Mouse (Mus musculus): Measurements from ENCODE around the gene Trem2.
"Not testable (repeated sequence)": the region's sequence is repeated elsewhere in the genome, so short reads cannot be mapped to it uniquely, and the experiment has no call there.

The Trem2 gene

DNA sequence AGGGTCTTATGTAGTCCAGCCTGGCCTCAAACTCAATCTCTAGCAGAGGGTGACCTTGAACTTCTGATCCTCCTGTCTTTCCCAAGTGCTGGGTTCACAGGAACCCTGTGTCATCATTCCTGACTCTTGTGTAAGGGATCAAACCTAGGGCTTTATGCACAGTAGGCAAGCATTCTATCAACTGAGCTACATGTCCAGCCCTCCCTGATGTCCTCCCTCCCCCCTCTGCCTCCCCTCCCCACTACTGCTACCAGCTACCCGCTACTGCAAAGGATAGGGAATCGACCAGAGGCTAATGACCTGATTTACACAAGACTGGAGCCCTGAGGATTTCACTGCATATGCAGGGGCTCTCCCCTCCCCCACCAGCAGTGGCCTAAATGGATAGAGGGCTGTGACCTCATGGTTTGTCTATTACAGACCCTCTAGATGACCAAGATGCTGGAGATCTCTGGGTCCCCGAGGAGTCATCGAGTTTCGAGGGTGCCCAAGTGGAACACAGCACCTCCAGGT, 4.5 kb downstream of the Trem2 start:
- no peak for DNase-seq (ENCODE audit: low spot score in 2 of 2)

DNA sequence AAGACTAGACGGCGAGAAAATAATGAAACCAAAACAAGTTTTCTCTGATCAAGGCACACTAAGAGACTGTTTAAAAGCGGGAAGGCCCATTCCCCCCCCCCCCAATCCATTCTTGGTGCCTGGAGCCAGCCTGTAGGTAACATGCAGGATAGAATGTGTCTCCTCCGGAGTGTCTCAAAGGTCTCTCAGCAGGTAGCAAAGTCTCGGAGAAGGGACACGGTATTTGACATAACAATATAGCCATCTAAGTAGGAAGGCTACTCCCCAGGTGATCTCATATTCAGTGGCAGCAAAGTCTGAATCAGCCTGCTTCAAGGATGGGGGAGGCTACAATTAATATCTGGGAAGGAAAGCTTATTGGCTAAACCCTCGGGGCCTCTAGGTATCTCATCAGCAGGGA, 6.8 kb downstream of the Trem2 start:
- not testable (repeated sequence) for DNase-seq (ENCODE audit: low spot score in 2 of 2)

DNA sequence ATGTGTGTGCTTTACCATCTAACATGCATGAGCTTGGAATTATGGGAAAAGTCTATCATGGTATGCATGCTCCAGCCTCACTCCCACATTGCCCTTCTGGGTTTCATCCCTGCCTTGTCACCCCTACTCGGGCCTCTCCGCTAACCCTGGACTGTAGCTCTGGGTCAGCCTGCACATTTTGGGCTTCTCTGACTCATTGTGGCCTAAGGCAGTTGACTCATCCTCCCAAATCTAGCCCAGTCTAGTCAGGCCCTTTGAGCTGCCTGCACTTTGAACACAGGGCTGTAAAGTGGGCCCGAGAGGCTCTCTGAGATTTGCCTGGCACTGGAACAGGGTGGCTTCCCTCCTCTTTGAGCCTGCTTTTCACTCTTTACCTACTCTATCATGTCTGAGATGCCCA, 9.6 kb downstream of the Trem2 start:
- DNase-seq (ENCODE audit: low spot score in 2 of 2), result no peak

DNA sequence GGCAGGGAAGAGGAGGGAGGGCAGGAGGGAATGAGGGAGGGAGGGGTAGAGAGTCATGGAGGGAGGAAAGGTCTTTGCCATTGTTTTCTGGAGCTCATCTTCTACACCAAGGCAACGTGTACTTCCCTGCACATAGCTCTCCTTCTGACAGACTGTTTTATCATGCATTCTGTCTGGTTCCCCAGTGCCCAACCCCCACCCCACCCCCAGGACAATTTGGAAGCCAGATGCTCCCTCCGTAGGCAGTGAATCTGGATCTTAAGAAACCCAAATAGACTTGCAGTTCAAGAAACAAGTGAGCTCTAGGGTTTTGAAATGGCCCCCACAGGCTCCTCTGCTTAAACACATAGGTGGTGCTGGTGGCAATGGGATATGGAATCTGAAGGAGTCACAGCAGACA, 11.7 kb downstream of the Trem2 start:
- no peak for DNase-seq (ENCODE audit: low spot score in 2 of 2)

DNA sequence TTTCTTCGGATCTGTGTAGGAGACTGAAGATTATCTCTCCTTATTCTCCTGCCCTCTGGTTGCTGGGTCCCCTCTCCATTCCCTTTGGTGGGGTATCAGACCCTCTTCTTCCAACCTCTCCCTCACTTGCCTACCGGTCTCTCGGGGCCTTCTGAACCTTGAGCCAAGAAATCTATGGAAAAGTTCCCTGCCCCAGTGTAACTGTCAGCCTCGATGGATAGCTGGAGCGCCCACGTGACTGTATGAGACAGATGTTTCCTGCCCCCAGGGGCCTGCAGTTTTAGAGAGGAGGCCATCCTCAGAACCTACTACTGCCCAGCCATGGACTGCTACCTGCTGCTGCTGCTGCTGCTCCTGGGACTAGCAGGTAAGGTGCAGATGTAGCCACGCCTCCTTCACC, 13.4 kb downstream of the Trem2 start, which contains the start of gene Treml1:
TSS of gene Treml1 (plus strand) at position 301 of the 400 bp plus-strand sequence.
- no peak for DNase-seq (ENCODE audit: low spot score in 2 of 2)

DNA sequence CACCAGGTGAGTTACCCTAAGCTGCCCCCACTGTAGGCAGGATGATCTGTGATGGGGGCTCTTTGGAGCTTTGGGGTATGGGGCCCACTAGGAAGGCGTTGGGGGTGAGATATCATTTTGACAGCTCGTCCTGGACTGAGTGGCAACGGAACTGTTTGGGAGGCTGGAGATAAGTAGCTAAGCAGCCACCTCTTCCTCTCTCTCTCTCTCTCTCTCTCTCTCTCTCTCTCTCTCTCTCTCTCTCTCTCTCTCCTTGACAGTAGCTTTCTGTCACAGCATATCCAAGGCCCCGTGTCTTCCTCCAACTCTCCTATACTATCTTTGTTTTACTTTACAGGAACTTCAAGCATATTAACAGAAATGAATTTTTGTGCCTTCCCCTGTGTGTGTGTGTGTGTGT, 14.3 kb downstream of the Trem2 start:
- no peak for DNase-seq (ENCODE audit: low spot score in 2 of 2)

DNA sequence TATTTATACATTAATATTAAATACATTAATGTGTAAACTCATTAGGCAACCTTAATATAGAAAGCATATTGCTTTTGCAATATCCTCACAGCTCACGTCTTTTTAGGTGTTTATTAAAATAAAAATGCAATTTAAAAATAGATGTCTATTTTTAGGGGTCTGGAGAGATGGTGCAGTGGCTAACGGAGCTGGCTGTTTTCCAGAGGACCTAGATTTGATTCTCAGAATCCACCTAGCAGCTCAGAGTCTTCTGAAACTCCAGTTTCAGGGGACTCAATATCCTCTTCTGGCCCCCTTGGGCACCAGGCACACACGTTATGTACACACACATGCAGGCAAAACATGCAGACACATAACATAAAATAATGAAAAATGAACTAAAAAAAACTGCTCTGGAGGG, 16.1 kb downstream of the Trem2 start:
- no peak for DNase-seq (ENCODE audit: low spot score in 2 of 2)

DNA sequence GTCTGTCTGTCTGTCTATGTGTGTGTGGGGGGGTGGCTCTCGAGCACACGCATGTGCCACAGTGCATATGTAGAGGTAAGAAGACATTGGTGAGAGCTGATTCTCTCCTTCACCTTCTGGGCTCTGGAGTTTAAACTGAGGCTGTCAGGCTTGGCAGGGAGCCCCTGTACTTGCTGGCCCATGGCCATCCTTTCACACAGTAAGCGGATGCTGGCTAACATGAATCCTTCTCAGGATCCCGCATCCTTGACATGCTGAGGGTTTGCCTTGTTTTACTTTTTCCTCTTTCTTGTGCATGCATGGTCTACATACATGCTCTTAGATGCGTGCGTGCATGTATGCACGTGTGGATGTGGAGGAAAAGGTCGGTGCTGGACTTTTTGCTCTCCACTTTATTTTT, 16.8 kb downstream of the Trem2 start:
- DNase-seq (ENCODE audit: low spot score in 2 of 2), result peak in 1 of 2 experiments; percentile 54

DNA sequence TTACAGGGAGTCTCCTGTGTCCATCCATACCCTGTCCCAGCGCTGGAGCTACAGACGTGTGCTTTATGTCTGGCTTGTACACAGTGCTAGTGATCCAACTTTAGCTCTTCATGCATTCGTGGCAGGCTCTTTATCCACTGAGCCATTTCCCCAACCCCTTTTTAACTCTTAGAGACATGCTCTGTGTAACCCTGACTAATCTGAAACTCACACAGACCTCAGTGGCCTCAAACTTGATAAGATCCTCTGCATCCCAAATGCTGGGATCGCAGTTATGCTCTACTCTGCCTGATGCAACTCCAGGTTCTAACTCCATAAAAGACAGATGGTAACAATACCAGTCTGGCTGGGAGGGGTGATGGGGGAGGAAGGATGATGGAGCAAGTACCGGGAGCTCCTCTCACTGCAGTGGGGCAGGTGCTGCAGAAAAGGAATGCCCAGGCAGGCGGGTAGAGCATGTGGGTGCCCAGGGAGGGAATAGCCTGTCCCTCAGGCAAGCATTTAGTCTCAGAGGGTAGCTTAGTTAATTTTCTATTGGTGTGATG, 17.3 kb downstream of the Trem2 start:
- no peak for DNase-seq (ENCODE audit: low spot score in 2 of 2)

DNA sequence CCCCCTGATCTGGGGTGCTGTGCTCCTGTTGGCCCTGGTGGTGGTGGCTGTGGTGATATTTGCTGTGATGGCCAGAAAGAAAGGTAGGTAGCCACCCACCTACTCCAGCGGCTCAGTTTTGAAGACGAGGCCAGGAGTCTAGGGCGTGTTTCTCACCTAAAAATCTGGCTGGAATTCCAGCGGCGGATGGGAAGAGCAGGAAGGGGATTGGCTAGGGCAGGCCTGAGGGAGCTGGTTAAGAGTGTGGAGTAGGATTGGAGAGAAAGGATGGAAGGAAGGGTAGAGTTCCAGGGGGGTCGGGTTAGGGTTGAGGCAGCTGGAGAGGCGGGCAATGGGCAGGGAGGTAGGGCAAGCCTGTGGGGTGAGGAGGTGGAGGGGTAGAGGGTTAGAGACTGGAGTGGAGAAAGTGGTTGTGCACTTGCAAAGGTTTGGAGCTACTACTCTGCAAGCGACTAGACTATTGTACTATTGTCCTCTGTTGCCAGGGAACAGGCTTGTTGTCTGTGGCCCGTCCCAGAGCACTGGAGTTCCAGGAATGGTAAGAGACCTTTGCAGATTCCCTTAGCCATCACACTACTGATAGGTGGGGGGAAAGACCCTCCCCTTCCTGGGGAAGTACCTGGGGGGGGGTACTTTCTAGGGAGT, 19.4 kb downstream of the Trem2 start:
- no peak for DNase-seq (ENCODE audit: low spot score in 2 of 2)

DNA sequence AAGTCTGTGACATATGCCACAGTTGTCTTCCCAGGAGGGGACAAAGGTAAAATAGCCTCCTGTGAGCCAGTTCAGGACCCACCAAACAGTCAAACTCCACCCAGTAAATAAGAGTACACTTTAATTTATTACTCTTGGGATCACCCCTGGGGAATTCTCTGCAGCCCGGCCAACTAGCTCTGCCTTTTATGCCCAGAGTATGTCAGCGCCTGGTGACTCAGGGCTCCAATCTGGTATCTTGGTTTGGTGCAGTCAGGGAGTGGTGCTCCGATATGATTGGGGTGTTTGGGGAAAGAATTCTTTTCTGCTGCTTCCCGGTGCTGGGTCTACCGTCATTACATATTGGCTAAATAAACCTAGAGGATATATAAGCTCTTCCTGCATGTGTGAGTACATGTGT, 20.6 kb downstream of the Trem2 start:
- DNase-seq (ENCODE audit: low spot score in 2 of 2), result no peak

DNA sequence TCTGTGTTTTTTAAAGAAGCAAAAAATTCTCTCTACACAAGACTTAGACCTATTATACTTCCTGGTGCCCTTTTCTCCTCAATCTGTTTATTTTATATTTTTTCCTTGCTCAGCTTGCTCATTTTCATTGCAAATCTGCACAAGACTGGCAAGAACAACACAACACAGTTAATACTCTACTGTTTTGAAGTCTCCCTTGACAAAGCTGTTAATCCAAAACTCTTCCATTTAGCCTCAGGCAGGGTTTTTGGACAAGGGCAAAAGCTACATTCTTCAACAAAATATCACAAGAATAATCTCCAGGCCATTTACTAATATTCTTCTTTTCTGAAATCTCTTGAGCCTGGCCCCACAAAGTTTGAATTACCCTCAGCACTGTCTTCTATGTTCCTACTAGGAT, 25.4 kb downstream of the Trem2 start:
- DNase-seq (ENCODE audit: low spot score in 2 of 2), result no peak

DNA sequence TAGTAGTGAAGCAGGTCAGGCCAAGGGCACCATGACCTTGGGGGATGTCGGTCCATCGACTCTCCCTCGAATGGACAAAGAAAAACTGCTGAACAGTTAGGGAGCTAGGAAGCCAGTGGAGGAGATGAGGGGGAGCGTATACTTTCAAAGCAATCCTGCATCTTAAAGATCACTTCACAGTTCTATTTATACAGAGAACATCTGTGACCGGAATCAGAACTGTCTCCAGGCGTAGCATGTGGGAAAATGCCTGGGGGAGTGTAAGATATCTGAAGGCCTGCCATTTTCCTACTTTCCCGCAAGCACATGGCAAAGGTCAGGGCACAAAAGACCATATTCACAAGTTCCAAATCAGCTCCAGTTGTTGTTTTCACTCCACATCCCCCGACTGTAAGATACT, 26.8 kb downstream of the Trem2 start:
- DNase-seq (ENCODE audit: low spot score in 2 of 2), result no peak

DNA sequence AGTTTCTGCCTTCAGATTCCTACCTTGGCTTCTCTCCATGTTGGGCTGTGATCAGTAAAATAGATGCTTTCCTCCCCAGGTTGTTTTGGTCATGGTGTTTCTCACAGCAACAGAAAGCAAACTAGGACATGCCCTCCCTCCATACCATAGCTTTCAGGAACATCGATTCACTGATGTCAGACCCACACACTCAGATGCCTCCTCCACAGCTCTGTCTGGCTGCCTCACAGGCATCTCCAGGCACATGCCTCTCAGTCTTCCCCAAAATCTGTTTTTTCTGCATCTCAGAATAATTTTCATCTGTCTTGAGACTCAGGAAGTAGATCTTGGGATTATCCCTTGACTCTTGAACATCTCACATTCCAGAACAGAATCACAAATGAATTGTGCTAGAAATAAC, 29.9 kb downstream of the Trem2 start:
- no peak for DNase-seq (ENCODE audit: low spot score in 2 of 2)

DNA sequence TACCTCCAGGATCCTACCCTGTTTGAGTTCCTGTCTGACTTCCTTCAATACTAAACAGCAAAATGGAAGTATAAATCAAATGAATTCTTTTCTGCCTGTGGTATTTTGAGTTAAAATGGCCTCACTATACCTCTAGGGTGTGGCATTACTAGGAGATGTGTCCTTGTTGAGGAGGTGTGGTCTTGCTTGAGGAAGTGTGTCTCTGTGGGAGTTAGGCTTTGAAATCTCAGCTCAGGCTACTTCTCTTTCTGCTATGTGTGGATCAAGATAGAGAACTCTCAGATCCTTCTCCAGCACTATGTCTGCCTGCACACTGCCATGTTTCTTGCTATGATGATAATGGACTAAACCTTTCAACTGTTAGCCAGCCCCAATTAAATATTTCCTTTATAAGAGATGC, 32.8 kb downstream of the Trem2 start:
- DNase-seq (ENCODE audit: low spot score in 2 of 2), result no peak

DNA sequence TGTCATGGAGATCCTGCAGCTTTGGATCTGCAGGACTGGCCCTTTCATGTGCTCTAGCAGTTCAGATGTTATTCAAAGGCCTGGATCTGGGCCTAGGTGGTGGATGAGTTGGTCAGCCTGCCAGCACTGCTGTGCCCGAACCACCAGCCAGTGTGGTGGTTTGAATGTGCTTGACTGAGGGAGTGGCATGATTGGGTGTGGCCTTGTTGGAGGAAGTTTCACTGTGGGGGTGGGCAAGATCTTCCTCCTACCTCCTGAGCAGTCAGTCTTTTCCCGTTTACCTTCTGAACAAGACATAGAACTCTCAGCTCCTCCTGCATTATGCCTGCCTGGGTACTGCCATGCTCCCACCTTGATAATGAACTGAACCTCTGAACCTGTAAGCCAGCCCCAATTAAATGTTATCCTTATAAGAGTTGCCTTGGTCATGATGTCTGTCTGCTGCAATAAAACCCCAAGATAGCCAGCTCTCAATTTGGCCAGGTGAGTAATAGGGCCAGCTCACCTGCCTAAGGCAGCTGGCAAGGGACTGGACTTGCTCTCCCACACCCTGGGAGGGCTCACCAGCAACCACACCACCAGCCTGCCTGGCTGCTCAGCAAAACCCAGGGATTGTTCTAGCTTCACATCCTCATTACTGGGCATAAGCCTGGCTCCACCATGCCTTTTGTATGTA, 39.7 kb downstream of the Trem2 start:
- no peak for DNase-seq (ENCODE audit: low spot score in 2 of 2)

DNA sequence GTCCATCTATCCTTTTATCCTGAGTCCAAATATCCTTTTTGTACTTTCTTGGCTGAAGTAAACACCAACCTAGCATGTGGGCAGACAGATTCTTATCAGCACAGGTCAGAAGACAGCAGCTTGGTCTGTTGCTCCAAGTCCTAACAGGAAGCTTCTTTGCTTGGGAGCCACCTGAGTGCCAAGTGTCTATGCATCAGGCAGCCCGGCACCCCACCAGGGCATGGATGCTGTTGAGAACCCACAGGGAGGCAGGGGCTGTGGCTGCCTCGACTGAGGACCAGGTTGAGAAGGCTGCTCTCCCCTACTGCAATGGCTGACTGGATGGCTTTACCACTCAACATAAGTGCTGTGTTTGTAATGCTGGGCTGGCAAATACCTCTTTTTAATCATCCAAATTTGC, 42.5 kb downstream of the Trem2 start:
- no peak for DNase-seq (ENCODE audit: low spot score in 2 of 2)

DNA sequence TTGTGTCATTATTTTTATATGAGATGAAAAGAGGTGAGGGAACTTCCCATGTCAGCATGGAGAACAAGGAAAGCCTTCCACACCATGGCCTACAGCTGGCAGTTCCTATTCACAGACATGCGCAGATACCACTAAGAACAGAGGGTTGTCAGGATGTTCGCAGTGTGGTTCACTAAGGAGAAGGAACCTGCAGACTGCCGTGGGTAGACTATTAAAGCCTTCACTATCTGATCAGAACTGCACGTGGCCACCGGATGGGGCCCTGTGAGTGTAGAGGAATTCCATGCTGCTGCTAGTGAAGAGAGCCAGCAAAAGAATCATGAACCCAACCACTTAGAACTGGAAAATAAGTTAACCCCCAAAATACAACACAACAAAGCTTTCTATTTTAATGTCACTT, 43.2 kb downstream of the Trem2 start:
- DNase-seq (ENCODE audit: low spot score in 2 of 2), result no peak

DNA sequence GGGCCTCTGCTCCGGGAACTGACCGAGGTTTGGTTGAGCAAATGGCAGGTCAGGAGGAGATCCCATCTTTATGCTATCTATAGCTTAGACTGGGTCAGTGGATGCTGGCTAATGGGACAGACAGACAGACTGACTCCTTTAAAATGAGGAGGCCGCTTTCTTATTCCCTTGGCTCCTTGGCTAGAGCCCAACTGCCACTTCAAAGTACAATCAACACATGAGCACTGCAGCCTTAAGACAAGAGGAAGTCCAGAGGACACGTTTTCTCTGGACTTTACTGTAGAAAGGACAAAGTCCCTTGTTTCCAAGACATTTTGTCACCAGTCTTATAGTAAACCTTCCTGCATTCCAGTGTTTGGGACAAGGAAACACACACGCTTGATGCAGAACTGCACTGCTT, 45.2 kb downstream of the Trem2 start:
- no peak for DNase-seq (ENCODE audit: low spot score in 2 of 2)

DNA sequence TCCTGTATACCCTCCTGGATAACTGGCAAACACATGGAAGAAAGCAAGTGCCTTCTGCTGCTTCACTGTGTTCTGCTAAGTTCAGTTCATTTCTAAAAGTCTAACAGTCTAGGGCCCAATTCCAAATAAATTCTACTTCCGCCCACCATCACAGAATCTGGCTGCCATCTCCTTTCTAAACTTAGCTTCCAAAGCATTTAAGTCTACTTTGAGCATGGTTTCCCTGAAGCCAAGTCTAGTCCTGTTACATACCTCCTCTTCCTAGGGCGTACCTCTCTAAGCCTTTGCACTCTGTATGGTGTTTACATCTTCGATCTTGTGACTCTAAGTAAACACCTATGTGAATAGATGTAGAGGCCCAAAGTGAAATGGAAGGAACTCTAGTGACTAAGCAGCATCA, 46.4 kb downstream of the Trem2 start:
- no peak for DNase-seq (ENCODE audit: low spot score in 2 of 2)

DNA sequence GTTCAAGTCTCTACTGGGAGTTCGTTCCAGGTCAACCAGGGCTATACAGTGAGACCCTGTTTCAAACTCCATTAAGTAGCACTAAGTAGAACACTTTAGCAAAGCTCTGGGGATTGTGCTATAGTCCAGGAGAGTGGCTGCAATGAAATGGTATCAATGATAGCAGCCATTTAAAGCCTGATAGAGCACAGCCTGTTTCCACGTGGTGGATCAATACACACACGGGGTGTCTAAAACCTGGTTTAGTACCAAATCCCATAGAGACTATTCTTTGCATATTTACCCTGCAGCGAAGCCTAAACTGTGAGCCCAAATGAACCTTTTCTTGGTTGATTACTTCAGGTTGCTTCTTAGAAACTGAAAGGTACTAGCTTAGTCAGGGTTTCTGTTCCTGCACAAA, 55.5 kb downstream of the Trem2 start:
- no peak for DNase-seq (ENCODE audit: low spot score in 2 of 2)

DNA sequence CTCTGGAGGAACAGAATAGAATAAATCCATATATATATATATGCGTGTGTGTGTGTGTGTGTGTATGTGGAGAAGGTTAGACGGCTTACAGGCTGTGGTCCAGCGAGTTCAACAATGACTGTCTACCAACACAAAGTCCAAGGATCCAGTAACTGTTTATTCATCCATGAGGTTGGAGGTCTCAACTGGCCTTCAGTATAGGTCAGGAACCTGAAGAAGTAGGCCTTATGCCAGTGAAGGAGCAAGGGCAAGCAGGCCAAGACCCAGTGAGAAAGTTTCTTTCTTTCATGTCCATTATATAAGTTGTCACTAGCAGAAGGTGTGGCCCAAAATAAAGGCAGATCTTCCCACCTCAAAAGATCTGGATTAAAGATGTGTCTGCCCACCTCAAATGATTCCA, 56.5 kb downstream of the Trem2 start:
- DNase-seq (ENCODE audit: low spot score in 2 of 2), result no peak

All from frontal cortex, postnatal 10 days (tissue).